Mouse (Mus musculus): ENCODE data around the gene Olfr1179. TPM values are rescaled to one million over a fixed set of nuclear protein-coding genes. Genes with fewer than 3 reads are reported as not detected.

The Olfr1179 gene
- total and polyA plus RNA-seq, 3 experiments, result 0.16 TPM; not detected in 2

GRCm38 (mm10) chr2:88356304-88356703 is 49.9 kb downstream of the Olfr1179 start:
- H3K36me3 ChIP-seq (replicated peaks), result no peaks in the 10 kb centered on the region
- DNase-seq (ENCODE audit: low spot score) (no peak), ATAC-seq (ENCODE audit: extremely low read depth, insufficient number of reproducible peaks, low FRiP score, poor library complexity, severe bottlenecking) (peak; percentile 28; the same call in 1 of the 2 replicates)
- no peak for TF ChIP-seq GATA2 (IDR thresholded peaks at IDR 0.05; ENCODE audit: borderline replicate concordance, low read depth, low read length)
- TF ChIP-seq CTCF (IDR thresholded peaks at IDR 0.05; ENCODE audit: low read depth, low read length), result no peak
- TF ChIP-seq TAL1 (conservative IDR thresholded peaks at IDR 0.05; ENCODE audit: low read depth, low read length), result no peak
- no peaks in the 10 kb centered on the region for H3K27me3 ChIP-seq (ENCODE audit: insufficient read depth, low read length)
- H3K4me3 ChIP-seq (ENCODE audit: low read depth, low read length), result no peak overlapping the region
- H3K9me3 ChIP-seq (replicated peaks), result no peaks in the 10 kb centered on the region
- no peaks in the 10 kb centered on the region for H3K4me1 ChIP-seq (ENCODE audit: insufficient read depth, low read depth, low read length)

Other genes with a start within 250 kb of the Olfr1179 start
- not detected in 2 replicates for gene Olfr1168, start 224.6 kb downstream of the Olfr1179 start, total RNA-seq (2014; fragmentation: Nextera tagmentation)
- gene Olfr1168, start 224.6 kb downstream of the Olfr1179 start, total RNA-seq (2017), result 0.11 TPM in 1 of 2 replicates, not detected in the other
- gene Olfr1168, start 224.6 kb downstream of the Olfr1179 start, polyA plus RNA-seq (2012), result not detected in 2 replicates
- not detected in 2 replicates for gene Olfr1170, start 178.1 kb downstream of the Olfr1179 start, total RNA-seq (2014; fragmentation: Nextera tagmentation)
- gene Olfr1170, start 178.1 kb downstream of the Olfr1179 start, total RNA-seq (2017), result not detected in 2 replicates
- not detected in 2 replicates for gene Olfr1170, start 178.1 kb downstream of the Olfr1179 start, polyA plus RNA-seq (2012)
- gene Olfr1173, start 126.6 kb downstream of the Olfr1179 start, total RNA-seq (2014; fragmentation: Nextera tagmentation), result not detected in 2 replicates
- gene Olfr1173, start 126.6 kb downstream of the Olfr1179 start, total RNA-seq (2017), result 0.12 TPM in 1 of 2 replicates, not detected in the other
- not detected in 2 replicates for gene Olfr1173, start 126.6 kb downstream of the Olfr1179 start, polyA plus RNA-seq (2012)
- gene Olfr1174-ps, start 91.3 kb downstream of the Olfr1179 start, total RNA-seq (2014; fragmentation: Nextera tagmentation), result not detected in 2 replicates
- gene Olfr1174-ps, start 91.3 kb downstream of the Olfr1179 start, total RNA-seq (2017), result 0.06 and 0.16 TPM in 2 replicates
- gene Olfr1174-ps, start 91.3 kb downstream of the Olfr1179 start, polyA plus RNA-seq (2012), result not detected in 2 replicates
- gene Olfr1175-ps, start 79.2 kb downstream of the Olfr1179 start, total RNA-seq (2014; fragmentation: Nextera tagmentation), result not detected in 2 replicates
- 0.11 and 0.12 TPM in 2 replicates for gene Olfr1175-ps, start 79.2 kb downstream of the Olfr1179 start, total RNA-seq (2017)
- not detected in 2 replicates for gene Olfr1175-ps, start 79.2 kb downstream of the Olfr1179 start, polyA plus RNA-seq (2012)
- not detected in 2 replicates for gene Olfr1176, start 69.7 kb downstream of the Olfr1179 start, total RNA-seq (2014; fragmentation: Nextera tagmentation)
- not detected in 2 replicates for gene Olfr1176, start 69.7 kb downstream of the Olfr1179 start, total RNA-seq (2017)
- not detected in 2 replicates for gene Olfr1176, start 69.7 kb downstream of the Olfr1179 start, polyA plus RNA-seq (2012)
- not detected in 2 replicates for gene Olfr1177-ps, start 60.0 kb downstream of the Olfr1179 start, total RNA-seq (2014; fragmentation: Nextera tagmentation)
- 0.05 TPM in 1 of 2 replicates, not detected in the other for gene Olfr1177-ps, start 60.0 kb downstream of the Olfr1179 start, total RNA-seq (2017)
- gene Olfr1177-ps, start 60.0 kb downstream of the Olfr1179 start, polyA plus RNA-seq (2012), result not detected in 2 replicates
- gene Olfr1178, start 19.4 kb downstream of the Olfr1179 start, total RNA-seq (2014; fragmentation: Nextera tagmentation), result not detected in 2 replicates
- 0.06 and 0.49 TPM in 2 replicates for gene Olfr1178, start 19.4 kb downstream of the Olfr1179 start, total RNA-seq (2017)
- not detected in 2 replicates for gene Olfr1178, start 19.4 kb downstream of the Olfr1179 start, polyA plus RNA-seq (2012)
- not detected in 2 replicates for gene Olfr1180, start 12.7 kb upstream of the Olfr1179 start, total RNA-seq (2014; fragmentation: Nextera tagmentation)
- gene Olfr1180, start 12.7 kb upstream of the Olfr1179 start, total RNA-seq (2017), result 0.11 TPM in 1 of 2 replicates, not detected in the other
- gene Olfr1180, start 12.7 kb upstream of the Olfr1179 start, polyA plus RNA-seq (2012), result not detected in 2 replicates
- gene Olfr1181, start 19.7 kb upstream of the Olfr1179 start, total RNA-seq (2014; fragmentation: Nextera tagmentation), result not detected in 2 replicates
- 0.33 TPM in 1 of 2 replicates, not detected in the other for gene Olfr1181, start 19.7 kb upstream of the Olfr1179 start, total RNA-seq (2017)
- not detected in 2 replicates for gene Olfr1181, start 19.7 kb upstream of the Olfr1179 start, polyA plus RNA-seq (2012)
- not detected in 2 replicates for gene Gm13757, start 42.7 kb upstream of the Olfr1179 start, total RNA-seq (2014; fragmentation: Nextera tagmentation)
- 0.05 TPM in 1 of 2 replicates, not detected in the other for gene Gm13757, start 42.7 kb upstream of the Olfr1179 start, total RNA-seq (2017)
- not detected in 2 replicates for gene Gm13757, start 42.7 kb upstream of the Olfr1179 start, polyA plus RNA-seq (2012)
- gene Olfr1183, start 48.4 kb upstream of the Olfr1179 start, total RNA-seq (2014; fragmentation: Nextera tagmentation), result not detected in 2 replicates
- under 0.01 and 0.06 TPM in 2 replicates for gene Olfr1183, start 48.4 kb upstream of the Olfr1179 start, total RNA-seq (2017)
- not detected in 2 replicates for gene Olfr1183, start 48.4 kb upstream of the Olfr1179 start, polyA plus RNA-seq (2012)
- gene Olfr1184, start 77.1 kb upstream of the Olfr1179 start, total RNA-seq (2014; fragmentation: Nextera tagmentation), result not detected in 2 replicates
- not detected in 2 replicates for gene Olfr1184, start 77.1 kb upstream of the Olfr1179 start, total RNA-seq (2017)
- not detected in 2 replicates for gene Olfr1184, start 77.1 kb upstream of the Olfr1179 start, polyA plus RNA-seq (2012)
- not detected in 2 replicates for gene Olfr1185-ps1, start 86.9 kb upstream of the Olfr1179 start, total RNA-seq (2014; fragmentation: Nextera tagmentation)
- 0.05 and 0.06 TPM in 2 replicates for gene Olfr1185-ps1, start 86.9 kb upstream of the Olfr1179 start, total RNA-seq (2017)
- gene Olfr1185-ps1, start 86.9 kb upstream of the Olfr1179 start, polyA plus RNA-seq (2012), result not detected in 2 replicates
- gene Olfr1186, start 112.1 kb upstream of the Olfr1179 start, total RNA-seq (2014; fragmentation: Nextera tagmentation), result not detected in 2 replicates
- gene Olfr1186, start 112.1 kb upstream of the Olfr1179 start, total RNA-seq (2017), result 0.27 TPM in 1 of 2 replicates, not detected in the other
- not detected in 2 replicates for gene Olfr1186, start 112.1 kb upstream of the Olfr1179 start, polyA plus RNA-seq (2012)
- not detected in 2 replicates for gene Olfr1188, start 150.5 kb upstream of the Olfr1179 start, total RNA-seq (2014; fragmentation: Nextera tagmentation)
- gene Olfr1188, start 150.5 kb upstream of the Olfr1179 start, total RNA-seq (2017), result 0.17 and 0.27 TPM in 2 replicates
- gene Olfr1188, start 150.5 kb upstream of the Olfr1179 start, polyA plus RNA-seq (2012), result not detected in 2 replicates
- not detected in 2 replicates for gene Olfr1189, start 180.0 kb upstream of the Olfr1179 start, total RNA-seq (2014; fragmentation: Nextera tagmentation)
- 0.06 and 0.16 TPM in 2 replicates for gene Olfr1189, start 180.0 kb upstream of the Olfr1179 start, total RNA-seq (2017)
- gene Olfr1189, start 180.0 kb upstream of the Olfr1179 start, polyA plus RNA-seq (2012), result not detected in 2 replicates
- not detected in 2 replicates for gene Olfr1191-ps1, start 234.1 kb upstream of the Olfr1179 start, total RNA-seq (2014; fragmentation: Nextera tagmentation)
- gene Olfr1191-ps1, start 234.1 kb upstream of the Olfr1179 start, total RNA-seq (2017), result 0.05 TPM in 1 of 2 replicates, not detected in the other
- gene Olfr1191-ps1, start 234.1 kb upstream of the Olfr1179 start, polyA plus RNA-seq (2012), result not detected in 2 replicates
- gene Olfr1192-ps1, start 242.1 kb upstream of the Olfr1179 start, total RNA-seq (2014; fragmentation: Nextera tagmentation), result not detected in 2 replicates
- 0.12 and 0.27 TPM in 2 replicates for gene Olfr1192-ps1, start 242.1 kb upstream of the Olfr1179 start, total RNA-seq (2017)
- gene Olfr1192-ps1, start 242.1 kb upstream of the Olfr1179 start, polyA plus RNA-seq (2012), result not detected in 2 replicates

Data from G1E (cell line).